Mouse (Mus musculus) urinary bladder, postnatal 14 days (tissue): ENCODE results near the gene Bace1.

Source experiments
- DNase-seq: peaks from one replicate; pipeline ENCODE4 v3.0.0; 2021; ENCODE audit warnings: low spot score

The Bace1 gene

GRCm38 (mm10) chr9:45905811-45906237 is 67.4 kb downstream of the Bace1 start:
- DNase-seq, result no peak

GRCm38 (mm10) chr9:45906355-45907077 is 68.1 kb downstream of the Bace1 start, which contains the start of the genes Pcsk7 and Rnf214:
Pcsk7 (plus strand) TSS chr9:45906497.
Rnf214 (minus strand) TSS chr9:45906911.
- peak; percentile 93 for DNase-seq

GRCm38 (mm10) chr9:45907078-45907428 is 68.7 kb downstream of the Bace1 start:
- no peak for DNase-seq

GRCm38 (mm10) chr9:45910995-45911394 is 72.6 kb downstream of the Bace1 start:
- DNase-seq, result no peak

GRCm38 (mm10) chr9:45911673-45912072 is 73.3 kb downstream of the Bace1 start:
- DNase-seq, result peak; percentile 63
